Mouse (Mus musculus) limb, embryonic 14.5 days (tissue): ENCODE measurements at regions not wholly inside any gene's neighbourhood (a gene's known extent, or its start where the extent isn't known, plus 50 kb on each side); places are given as distances from the start of the nearest gene placed in this dataset.

Experiments used
- ATAC-seq: fragments of 200-750 bp; cut with Nextera tagmentation; 2 replicates; pipeline ENCODE4 v1.8.0; 2017; ENCODE audit warnings: low read depth, moderate number of reproducible peaks, moderate TSS enrichment; ENCODE audit not compliant: low FRiP score
- DNase-seq: peaks from one replicate; pipeline ENCODE4 v3.0.0-alpha.2; 2015; ENCODE audit warnings: low spot score
- H3K27ac ChIP-seq: fragments of 300-500 bp; sonication (generic); replicated peaks from 2 replicates; pipeline ENCODE4 v1.5.1; 2014; ENCODE audit warnings: low read depth, mild to moderate bottlenecking, low read length, moderate library complexity, mixed read lengths
- H3K27me3 ChIP-seq: fragments of 300-500 bp; sonication (generic); 2 replicates; pipeline ENCODE4 v1.6.1; 2014; ENCODE audit warnings: low read length, mixed read lengths; ENCODE audit not compliant: control insufficient read depth, insufficient read depth
- H3K36me3 ChIP-seq: fragments of 300-500 bp; sonication (generic); 2 replicates; pipeline ENCODE4 v1.6.1; 2014; ENCODE audit warnings: mild to moderate bottlenecking, low read length, moderate library complexity, mixed read lengths; ENCODE audit not compliant: control insufficient read depth, insufficient read depth
- H3K4me1 ChIP-seq: fragments of 300-500 bp; sonication (generic); 2 replicates; pipeline ENCODE4 v1.6.1; 2014; ENCODE audit warnings: antibody characterized with exemption, low read length, mixed read lengths; ENCODE audit not compliant: control insufficient read depth, insufficient read depth
- H3K4me2 ChIP-seq: fragments of 300-500 bp; sonication (generic); replicated peaks from 2 replicates; pipeline ENCODE4 v1.6.1; 2014; ENCODE audit warnings: low read depth, mild to moderate bottlenecking, low read length, moderate library complexity; ENCODE audit not compliant: severe bottlenecking
- H3K4me3 ChIP-seq: fragments of 300-500 bp; sonication (generic); replicated peaks from 2 replicates; pipeline ENCODE4 v1.5.1; 2014; ENCODE audit warnings: low read length
- H3K9ac ChIP-seq: fragments of 300-500 bp; sonication (generic); 2 replicates; pipeline ENCODE4 v1.6.1; 2014; ENCODE audit warnings: mild to moderate bottlenecking, low read depth, low read length, moderate library complexity; ENCODE audit not compliant: severe bottlenecking
- H3K9me3 ChIP-seq: fragments of 300-500 bp; sonication (generic); 2 replicates; pipeline ENCODE4 v1.6.1; 2016; ENCODE audit warnings: low read length; ENCODE audit not compliant: control insufficient read depth
- POLR2A ChIP-seq: fragments of 200-500 bp; IDR thresholded peaks from 2 replicates; pipeline ENCODE4 v1.8.0; 2012; ENCODE audit warnings: inconsistent platforms, mild to moderate bottlenecking, moderate library complexity, borderline replicate concordance; ENCODE audit not compliant: insufficient read depth, insufficient read length; ENCODE audit errors: extremely low read depth
- WGBS: fragments of 180-500 bp; shearing (Covaris S2); extraction: QIAGEN DNeasy Blood & Tissue Kit; methylation state at CpG from one replicate; pipeline ENCODE4 v1.1.7; 2014; 5-methylcytosine and 5-hydroxymethylcytosine counted together

DNA sequence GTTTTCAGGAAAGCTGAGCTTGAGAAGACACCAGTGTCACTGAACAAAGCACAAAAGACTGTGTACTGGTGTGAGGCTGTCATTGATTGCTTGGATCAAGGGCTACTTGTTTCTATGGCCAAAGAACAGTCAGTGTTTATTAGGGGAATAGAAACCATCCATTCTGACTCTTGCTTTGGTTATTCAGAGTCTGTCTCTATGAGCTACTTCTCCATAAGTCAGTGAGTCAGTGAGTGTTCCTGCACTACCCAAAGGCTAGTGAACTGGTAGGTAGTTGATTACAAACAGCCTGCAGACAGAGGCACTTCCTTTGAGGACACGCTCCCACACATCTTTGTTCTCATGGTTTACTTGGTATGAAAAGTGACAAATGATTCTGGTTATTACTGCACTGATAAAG, 104.4 kb downstream of the Gm13691 start:
- Histone ChIP-seq H3K4me3 (no peak overlapping the region), H3K4me2 (no peak overlapping the region), H3K9me3 (no peaks in the 10 kb centered on the region), H3K4me1 (no peaks in the 10 kb centered on the region), H3K27me3 (no peaks in the 10 kb centered on the region), H3K36me3 (no peaks in the 10 kb centered on the region), H3K27ac (no peak overlapping the region), H3K9ac (no peak overlapping the region)
- no peak for DNase-seq
- WGBS, result 73% methylated on average over 1 of the region's 1 CpGs
- TF ChIP-seq POLR2A, result no peak
- no peak for ATAC-seq

DNA sequence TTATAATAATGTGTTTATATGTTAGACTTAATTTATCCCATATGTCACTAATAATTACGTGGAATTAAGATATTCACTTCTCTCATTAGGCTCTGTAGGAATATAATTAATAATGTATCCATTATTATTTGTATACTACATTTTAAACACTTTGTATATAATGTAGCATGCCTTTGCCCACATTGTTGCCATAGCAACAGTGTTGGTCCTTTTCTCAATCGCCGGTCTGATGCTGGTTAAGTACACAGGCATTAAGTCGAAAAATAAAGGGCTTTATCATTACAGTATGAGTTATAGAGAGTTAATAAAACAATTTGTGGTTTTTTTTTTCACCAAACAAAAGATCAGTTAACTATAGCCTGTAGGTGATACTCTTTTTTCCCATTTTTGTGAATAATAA, 108.4 kb downstream of the Gm13691 start:
- DNase-seq, result no peak
- TF ChIP-seq POLR2A, result no peak
- no peaks in the 10 kb centered on the region for H3K4me1 ChIP-seq
- H3K27me3 ChIP-seq, result no peaks in the 10 kb centered on the region
- 73% methylated on average over 4 of the region's 4 CpGs for whole genome bisulfite sequencing
- no peak for ATAC-seq
- H3K9me3 ChIP-seq, result no peaks in the 10 kb centered on the region
- no peak overlapping the region for H3K27ac ChIP-seq
- no peak overlapping the region for H3K4me3 ChIP-seq
- H3K4me2 ChIP-seq, result no peak overlapping the region
- H3K36me3 ChIP-seq, result no peaks in the 10 kb centered on the region
- H3K9ac ChIP-seq, result no peak overlapping the region

DNA sequence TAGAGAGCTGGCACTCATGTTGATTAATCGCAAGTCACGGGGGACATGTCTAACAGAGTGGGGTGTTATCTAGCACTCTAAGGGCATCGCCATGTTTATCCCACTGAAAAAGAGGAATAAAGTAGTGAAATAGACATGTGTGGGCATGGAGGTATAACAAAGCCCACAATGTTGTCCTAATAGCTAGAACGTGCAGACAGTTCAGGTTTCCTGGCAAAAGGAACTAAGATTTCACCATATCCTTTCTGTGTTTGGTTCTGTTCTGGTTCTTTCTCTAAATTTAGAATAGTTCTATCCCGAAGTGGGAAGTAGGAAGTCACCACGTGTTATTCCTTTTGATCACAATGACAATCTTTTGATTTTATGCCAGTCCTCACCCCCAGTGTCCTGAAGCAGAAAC, 123.2 kb downstream of the Gm13691 start:
- peaks cover 4% of the 10 kb centered on the region; the same call in 1 of the 2 replicates for H3K9me3 ChIP-seq
- ATAC-seq, result no peak
- WGBS, result 77% methylated on average over 6 of the region's 6 CpGs

DNA sequence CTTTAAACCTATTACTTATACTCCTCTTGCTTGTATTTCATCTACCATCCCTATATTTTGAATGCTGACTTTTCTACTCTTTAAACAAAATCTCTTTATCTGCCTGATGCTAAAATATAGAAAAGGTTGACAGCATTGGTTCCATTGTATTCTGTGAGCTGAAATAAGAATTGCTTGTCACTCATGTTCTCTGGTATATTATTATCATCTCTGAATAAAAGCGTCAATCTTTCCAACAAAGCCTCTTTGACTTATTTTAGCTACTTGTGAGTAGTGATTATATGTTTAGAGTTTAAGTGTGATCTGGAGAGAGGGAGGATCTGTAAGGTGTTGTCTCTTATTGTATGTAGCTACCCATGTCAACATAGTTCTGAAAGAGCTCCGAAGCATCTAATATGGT, 129.5 kb downstream of the Gm13691 start:
- ATAC-seq (no peak), DNase-seq (no peak)
- no peaks in the 10 kb centered on the region for H3K9me3 ChIP-seq
- H3K36me3 ChIP-seq, result no peaks in the 10 kb centered on the region
- H3K9ac ChIP-seq, result no peak overlapping the region
- no peak overlapping the region for H3K4me2 ChIP-seq
- no peak for TF ChIP-seq POLR2A
- H3K27ac ChIP-seq, result no peak overlapping the region
- no peaks in the 10 kb centered on the region for H3K27me3 ChIP-seq
- WGBS, result 91% methylated on average over 2 of the region's 2 CpGs
- no peaks in the 10 kb centered on the region for H3K4me1 ChIP-seq
- H3K4me3 ChIP-seq, result no peak overlapping the region

More for the DNA sequence above, 123.2 kb downstream of the Gm13691 start:
- no peak overlapping the region for H3K4me2 ChIP-seq
- no peak overlapping the region for H3K4me3 ChIP-seq
- no peaks in the 10 kb centered on the region for H3K27me3 ChIP-seq
- H3K9ac ChIP-seq, result no peak overlapping the region
- no peak for DNase-seq
- no peaks in the 10 kb centered on the region for H3K36me3 ChIP-seq
- H3K4me1 ChIP-seq, result no peaks in the 10 kb centered on the region
- TF ChIP-seq POLR2A, result no peak
- no peak overlapping the region for H3K27ac ChIP-seq

DNA sequence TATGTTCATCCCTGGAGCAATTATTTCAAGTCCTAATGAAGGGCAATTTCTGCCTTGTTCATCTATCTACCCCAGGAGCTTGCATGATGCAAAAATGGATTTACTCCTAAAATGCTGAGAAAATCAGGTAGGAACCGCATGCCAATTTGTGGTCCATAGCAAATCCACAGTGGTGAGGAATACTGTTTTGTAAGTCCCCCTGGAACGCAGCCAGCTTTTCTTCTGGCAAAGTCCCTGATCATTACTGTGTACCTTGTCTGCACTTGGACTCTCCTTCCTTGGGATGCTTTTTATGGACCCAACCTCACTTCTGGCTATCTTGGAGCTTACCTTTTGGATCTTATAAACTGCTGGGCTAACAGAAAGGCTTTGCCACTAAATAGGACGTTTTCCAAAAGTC, 137.2 kb downstream of the Gm13691 start:
- no peaks in the 10 kb centered on the region for H3K36me3 ChIP-seq
- no peak for TF ChIP-seq POLR2A
- no peak overlapping the region for H3K4me3 ChIP-seq
- no peaks in the 10 kb centered on the region for H3K27me3 ChIP-seq
- no peaks in the 10 kb centered on the region for H3K9me3 ChIP-seq
- WGBS, result 84% methylated on average over 3 of the region's 3 CpGs
- no peak overlapping the region for H3K4me2 ChIP-seq
- no peak overlapping the region for H3K9ac ChIP-seq
- DNase-seq (peak; percentile 15), ATAC-seq (no peak)
- no peak overlapping the region for H3K27ac ChIP-seq
- H3K4me1 ChIP-seq, result no peaks in the 10 kb centered on the region

DNA sequence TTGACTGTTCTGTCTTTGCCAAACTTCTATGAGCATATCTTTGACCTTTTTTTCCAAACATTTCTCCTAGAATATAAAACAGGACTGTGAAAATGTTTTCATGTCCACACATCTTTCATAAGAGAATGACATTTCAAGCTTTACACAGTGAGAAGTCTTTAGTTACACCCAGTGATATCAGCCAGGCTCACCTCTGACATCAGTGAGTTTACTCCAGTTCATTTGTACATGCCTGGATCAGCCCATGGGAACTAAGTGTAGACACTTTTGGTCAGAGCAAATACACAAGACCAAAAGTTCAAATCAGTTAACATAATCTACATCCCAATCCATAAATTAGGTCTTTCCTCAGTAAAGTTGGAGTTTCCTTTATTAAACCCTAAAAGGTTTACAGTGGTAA, 171.4 kb downstream of the Gm13691 start:
- Histone ChIP-seq H3K36me3 (no peaks in the 10 kb centered on the region), H3K4me3 (no peak overlapping the region), H3K27ac (no peak overlapping the region), H3K9me3 (no peaks in the 10 kb centered on the region), H3K9ac (no peak overlapping the region), H3K4me2 (no peak overlapping the region), H3K27me3 (no peaks in the 10 kb centered on the region), H3K4me1 (no peaks in the 10 kb centered on the region)
- TF ChIP-seq POLR2A, result no peak
- DNase-seq (no peak), ATAC-seq (no peak)
